Mouse (Mus musculus) kidney, postnatal 36 days (tissue): ENCODE measurements at regions not wholly inside any gene's neighbourhood (a gene's known extent, or its start where the extent isn't known, plus 50 kb on each side); places are given as distances from the start of the nearest gene placed in this dataset.

Experiments used
- DNase-seq, 2 experiments: peaks; one replicate each; pipeline ENCODE4 v3.0.0; 2021 to 2022; ENCODE audit warnings: mixed read lengths in 2 of 2

GRCm38 (mm10) chr1:181302151-181302550 is 50.3 kb upstream of the Cnih3 start:
- DNase-seq: no peak
